Mouse (Mus musculus) MEL (cell line): Measurements from ENCODE around the gene Efs. TPM values are rescaled to one million over a fixed set of nuclear protein-coding genes. Genes with fewer than 3 reads are reported as not detected.
"Not testable (repeated sequence)": the region's sequence is repeated elsewhere in the genome, so short reads cannot be mapped to it uniquely, and the experiment has no call there.

Experiments
- DNase-seq: peaks from one replicate; pipeline ENCODE4 v3.0.0; 2011; ENCODE audit warnings: low read depth, low spot score
- H3K27ac ChIP-seq: 2 replicates; pipeline ENCODE4 v1.5.1; 2012; ENCODE audit warnings: low read depth, mild to moderate bottlenecking, control low read depth, low read length, moderate library complexity; ENCODE audit not compliant: control insufficient read depth
- H3K27me3 ChIP-seq, 2 experiments: fragments of 150-350 bp in 1 of 2; sonication (generic) in 1 of 2; 2 replicates each; pipeline ENCODE4 v1.6.1; 2012; ENCODE audit warnings: low read length in 2 of 2, mild to moderate bottlenecking in 2 of 2, improper control_type of control experiment in 1 of 2, moderate library complexity in 1 of 2; ENCODE audit not compliant: insufficient read depth in 2 of 2, control insufficient read depth in 1 of 2
- H3K36me3 ChIP-seq, 2 experiments: 2 replicates each; pipeline ENCODE4 v1.6.1; 2012 to 2014; ENCODE audit warnings: low read length in 2 of 2, improper control_type of control experiment in 1 of 2, inconsistent platforms in 1 of 2, mild to moderate bottlenecking in 1 of 2; ENCODE audit not compliant: insufficient read depth in 2 of 2, control insufficient read depth in 1 of 2
- H3K4me1 ChIP-seq, 2 experiments: fragments of 150-350 bp in 1 of 2; sonication (generic) in 1 of 2; 2 replicates each; pipeline ENCODE4 v1.6.1; 2012; ENCODE audit warnings: low read length in 2 of 2, improper control_type of control experiment in 1 of 2, mild to moderate bottlenecking in 1 of 2; ENCODE audit not compliant: insufficient read depth in 2 of 2, control insufficient read depth in 1 of 2
- H3K4me3 ChIP-seq, 2 experiments: fragments of 150-350 bp in 1 of 2; sonication (generic) in 1 of 2; 2 replicates each; pipeline ENCODE4 v1.5.1; 2012; ENCODE audit warnings: low read depth in 2 of 2, low read length in 2 of 2, mild to moderate bottlenecking in 2 of 2, moderate library complexity in 2 of 2, control low read depth in 1 of 2, improper control_type of control experiment in 1 of 2; ENCODE audit not compliant: control insufficient read depth in 1 of 2, insufficient read depth in 1 of 2
- H3K79me2 ChIP-seq: 2 replicates; pipeline ENCODE4 v1.6.1; 2012; ENCODE audit warnings: mild to moderate bottlenecking, low read length, moderate library complexity; ENCODE audit not compliant: control insufficient read depth, poor library complexity, insufficient read depth
- H3K9ac ChIP-seq: 2 replicates; pipeline ENCODE4 v1.6.1; 2012; ENCODE audit warnings: low read depth, mild to moderate bottlenecking, control low read depth, low read length, moderate library complexity; ENCODE audit not compliant: control insufficient read depth, poor library complexity, severe bottlenecking
- H3K9me3 ChIP-seq: fragments of 150-350 bp; sonication (generic); replicated peaks from 2 replicates; pipeline ENCODE4 v1.6.1; 2012; ENCODE audit warnings: mild to moderate bottlenecking, low read length, improper control_type of control experiment, moderate library complexity; ENCODE audit not compliant: insufficient read depth
- ETS1 ChIP-seq: IDR thresholded peaks from 2 replicates; pipeline ENCODE4 v1.6.1; 2012; ENCODE audit warnings: low read depth, mild to moderate bottlenecking, inconsistent platforms, low read length, improper control_type of control experiment, moderate library complexity
- GABPA ChIP-seq: IDR thresholded peaks from 2 replicates; pipeline ENCODE4 v1.6.1; 2012; ENCODE audit warnings: low read depth, mild to moderate bottlenecking, inconsistent platforms, low read length, improper control_type of control experiment, moderate library complexity
- GATA1 ChIP-seq: IDR thresholded peaks from 2 replicates; pipeline ENCODE4 v1.6.1; 2011; ENCODE audit warnings: low read depth, low read length, improper control_type of control experiment
- HCFC1 ChIP-seq: IDR thresholded peaks from 2 replicates; pipeline ENCODE4 v1.6.1; 2012; ENCODE audit warnings: low read depth, mild to moderate bottlenecking, inconsistent platforms, low read length, improper control_type of control experiment, moderate library complexity
- KAT2A ChIP-seq: conservative IDR thresholded peaks from 2 replicates; pipeline ENCODE4 v1.6.1; 2012; ENCODE audit warnings: low read depth, low read length, improper control_type of control experiment, inconsistent platforms
- MAFK ChIP-seq: IDR thresholded peaks from 2 replicates; pipeline ENCODE4 v1.6.1; 2011; ENCODE audit warnings: low read depth, mild to moderate bottlenecking, low read length, improper control_type of control experiment, borderline replicate concordance
- MAZ ChIP-seq: IDR thresholded peaks from 2 replicates; pipeline ENCODE4 v1.6.1; 2012; ENCODE audit warnings: low read depth, mild to moderate bottlenecking, inconsistent platforms, low read length, improper control_type of control experiment
- MYB ChIP-seq: IDR thresholded peaks from 2 replicates; pipeline ENCODE4 v1.6.1; 2011; ENCODE audit warnings: mild to moderate bottlenecking, low read depth, low read length, improper control_type of control experiment
- NRF1 ChIP-seq: IDR thresholded peaks from 2 replicates; pipeline ENCODE4 v1.6.1; 2014; ENCODE audit warnings: low read depth, mild to moderate bottlenecking, inconsistent platforms, low read length, improper control_type of control experiment, moderate library complexity; ENCODE audit not compliant: poor library complexity, insufficient read depth, severe bottlenecking
- POLR2AphosphoS2 ChIP-seq: IDR thresholded peaks from 2 replicates; pipeline ENCODE4 v1.6.1; 2011; ENCODE audit warnings: low read length, improper control_type of control experiment
- RAD21 ChIP-seq: IDR thresholded peaks from 2 replicates; pipeline ENCODE4 v1.6.1; 2011; ENCODE audit warnings: mild to moderate bottlenecking, low read depth, low read length, improper control_type of control experiment
- TCF12 ChIP-seq: IDR thresholded peaks from 2 replicates; pipeline ENCODE4 v1.6.1; 2014; ENCODE audit warnings: low read depth, mild to moderate bottlenecking, inconsistent platforms, low read length, improper control_type of control experiment, moderate library complexity
- USF1 ChIP-seq: IDR thresholded peaks from 2 replicates; pipeline ENCODE4 v1.6.1; 2014; ENCODE audit warnings: low read depth, mild to moderate bottlenecking, inconsistent platforms, low read length, improper control_type of control experiment, moderate library complexity
- USF2 ChIP-seq, 2 experiments: IDR thresholded peaks; 2 replicates each; pipeline ENCODE4 v1.6.1; 2011 to 2012; ENCODE audit warnings: improper control_type of control experiment in 2 of 2, low read length in 2 of 2, borderline replicate concordance in 1 of 2, inconsistent platforms in 1 of 2, low read depth in 1 of 2, mild to moderate bottlenecking in 1 of 2; ENCODE audit not compliant: insufficient read depth in 1 of 2
- ZC3H11A ChIP-seq: IDR thresholded peaks from 2 replicates; pipeline ENCODE4 v1.6.1; 2012; ENCODE audit warnings: low read depth, mild to moderate bottlenecking, inconsistent platforms, low read length, improper control_type of control experiment
- ZMIZ1 ChIP-seq: IDR thresholded peaks from 2 replicates; pipeline ENCODE4 v1.6.1; 2012; ENCODE audit warnings: low read depth, mild to moderate bottlenecking, inconsistent platforms, low read length, improper control_type of control experiment, moderate library complexity
- polyA plus RNA-seq, 2 experiments: library from polyadenylated mRNA; stranded (reverse) in 1 of 2; unstranded in 1 of 2; fragments of >175 nt in 1 of 2; fragments of >200 nt in 1 of 2; gene quantifications; 2 replicates each; pipeline versions ENCODE4 v1.2.1 to v1.2.4; 2012; ENCODE audit warnings: low replicate concordance in 2 of 2, low read depth in 1 of 2; ENCODE audit not compliant: insufficient read length in 2 of 2, insufficient read depth in 1 of 2, missing spikeins in 1 of 2
- total RNA-seq: library from RNA; depleted of rRNA; stranded (reverse); fragments of 300-350 nt; gene quantifications from 2 replicates; pipeline ENCODE4 v1.2.3, GENCODE M21; 2012

Efs gene
- total and polyA plus RNA-seq, 3 experiments = not detected

DNA sequence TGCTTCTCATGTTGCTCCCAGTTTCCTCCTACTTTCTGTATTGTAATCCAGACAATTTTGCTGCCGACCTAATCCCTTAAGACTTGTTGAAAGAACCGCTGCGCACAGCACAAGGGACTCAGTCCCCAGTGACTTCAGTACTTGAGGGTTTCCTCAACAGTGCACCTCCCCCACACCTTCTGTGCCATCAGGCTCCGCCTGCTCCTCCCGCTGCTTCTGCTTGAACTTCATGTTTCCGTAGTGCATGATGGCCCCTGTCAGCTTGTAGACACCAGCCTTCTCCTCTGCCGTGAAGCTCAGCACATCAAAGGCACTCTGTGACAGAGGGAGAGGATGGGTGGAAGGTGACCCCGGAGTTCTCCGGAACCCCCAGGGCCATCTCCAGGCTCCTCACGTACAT is 34.8 kb upstream of the Efs start:
- Histone ChIP-seq H3K27me3 (peaks cover 0 to 1% of the 10 kb centered on the region in 2 experiments; a peak in 3 of 4 replicates), H3K4me3 (no peak overlapping the region), H3K27ac (no peak overlapping the region), H3K79me2 (no peaks in the 10 kb centered on the region), H3K4me1 (no peaks in the 10 kb centered on the region), H3K9me3 (no peaks in the 10 kb centered on the region), H3K36me3 (no peaks in the 10 kb centered on the region), H3K9ac (no peak overlapping the region)
- TF ChIP-seq HCFC1 (no peak), RAD21 (no peak), TCF12 (no peak), ETS1 (no peak), GATA1 (no peak), MAFK (no peak), USF1 (no peak), USF2 (IDR thresholded peaks at IDR 0.05; ENCODE audit: borderline replicate concordance in 1 of 2, insufficient read depth in 1 of 2, low read depth in 1 of 2, low read length in 2 of 2) (no peak), POLR2AphosphoS2 (no peak), ZC3H11A (no peak), NRF1 (no peak), MAZ (no peak)
- DNase-seq = no peak

DNA sequence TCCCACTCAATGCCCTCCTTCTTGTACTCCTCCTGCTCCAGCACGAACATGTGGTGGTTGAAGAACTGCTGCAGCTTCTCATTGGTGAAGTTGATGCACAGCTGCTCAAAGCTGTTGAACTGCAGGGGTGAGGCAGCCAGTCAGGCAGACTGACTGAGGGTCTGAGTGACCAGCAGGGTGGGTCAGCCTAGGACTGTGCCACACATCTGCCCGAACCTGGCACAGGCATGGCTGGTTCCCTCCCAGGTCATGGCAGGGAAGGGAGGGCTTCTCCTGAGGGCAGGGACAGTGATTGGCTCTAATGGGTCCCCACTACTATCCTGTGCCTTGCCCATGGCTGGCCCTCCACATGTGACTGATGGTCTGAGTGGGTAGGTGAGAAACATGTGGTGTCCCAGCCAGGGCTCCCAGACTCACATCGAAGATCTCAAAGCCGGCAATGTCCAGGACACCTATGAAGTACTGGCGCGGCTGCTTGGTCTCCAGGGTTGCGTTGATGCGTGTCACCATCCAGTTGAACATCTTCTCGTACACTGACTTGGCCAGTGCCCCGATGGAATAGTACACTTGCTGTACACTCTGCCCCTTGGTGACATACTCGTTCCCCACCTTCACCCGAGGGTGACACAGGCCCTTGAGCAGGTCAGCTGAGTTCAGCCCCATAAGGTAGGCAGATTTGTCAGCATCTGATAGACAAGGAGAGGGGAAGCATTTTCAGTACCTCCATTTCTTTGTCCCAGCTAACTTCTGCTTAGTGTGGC is 34.1 kb upstream of the Efs start:
- not testable (repeated sequence) for H3K36me3 ChIP-seq, H3K27me3 ChIP-seq, DNase-seq, H3K9ac ChIP-seq, H3K4me1 ChIP-seq, H3K79me2 ChIP-seq, H3K4me3 ChIP-seq, H3K27ac ChIP-seq, H3K9me3 ChIP-seq

DNA sequence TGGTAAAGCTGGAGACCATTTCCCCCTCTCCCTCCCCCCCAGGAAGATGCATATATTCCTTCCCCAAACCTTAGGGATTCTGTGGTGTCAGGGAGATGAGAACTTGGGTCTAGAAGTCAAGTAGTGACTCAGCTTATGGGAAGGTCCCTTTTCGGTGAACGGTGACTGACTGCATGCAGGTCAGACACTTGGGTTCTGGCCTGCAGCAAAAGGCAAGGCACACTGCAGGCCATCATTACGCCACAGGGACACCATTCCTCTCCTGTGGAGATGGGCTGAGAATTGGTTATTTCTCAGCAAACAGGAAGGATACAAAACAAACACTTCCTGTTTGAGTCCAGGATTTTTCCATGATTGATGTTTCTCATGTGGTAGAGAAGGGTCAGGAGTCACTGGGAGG is 33.3 kb upstream of the Efs start:
- H3K27me3 ChIP-seq = peaks cover 0 to 2% of the 10 kb centered on the region in 2 experiments; a peak in 2 of 4 replicates

More for the DNA sequence above, 33.3 kb upstream of the Efs start:
- Histone ChIP-seq H3K4me3 (no peak overlapping the region), H3K36me3 (no peaks in the 10 kb centered on the region), H3K79me2 (no peaks in the 10 kb centered on the region), H3K4me1 (no peaks in the 10 kb centered on the region), H3K9ac (no peak overlapping the region), H3K27ac (no peak overlapping the region), H3K9me3 (no peaks in the 10 kb centered on the region)
- no peak for DNase-seq
- TF ChIP-seq MAZ (no peak), MYB (no peak), ZMIZ1 (no peak), GABPA (no peak), KAT2A (no peak), NRF1 (no peak), ETS1 (no peak)
